Mouse (Mus musculus): Measurements from ENCODE around the gene Lbr.

- TF ChIP-seq CTCF (IDR thresholded peaks at IDR 0.05; ENCODE audit: control insufficient read depth, insufficient read depth, insufficient read length) (no peak), MYOD1 (IDR thresholded peaks at IDR 0.05; ENCODE audit: control insufficient read depth, insufficient read length, low read depth) (no peak), CEBPB (IDR thresholded peaks at IDR 0.05; ENCODE audit: low read depth) (no peak), USF1 (IDR thresholded peaks at IDR 0.05; ENCODE audit: low read depth) (no peak), MAX (IDR thresholded peaks at IDR 0.05) (no peak)
These were observed 3.0 kb downstream of the Lbr start for GRCm38 (mm10) chr1:181839746-181840366.

Data from C2C12 (cell line).